Mouse (Mus musculus) heart, embryonic 14.5 days (tissue): ENCODE measurements around the gene Mnt. TPM values are rescaled to one million over a fixed set of nuclear protein-coding genes. Genes with fewer than 3 reads are reported as not detected.
A peak's percentile ranks its signal among the peaks of the same experiment; 100 is the strongest.

Experiments
- ATAC-seq: fragments of 200-750 bp; cut with Nextera tagmentation; 2 replicates; pipeline ENCODE4 v1.8.0; 2017; ENCODE audit warnings: low read depth, moderate TSS enrichment; ENCODE audit not compliant: insufficient number of reproducible peaks, insufficient read depth, low FRiP score
- H3K27ac ChIP-seq, 2 experiments: fragments of 200-500 bp in 1 of 2; fragments of 300-500 bp in 1 of 2; sonication (generic) in 1 of 2; replicated peaks in 1 of 2; 2 replicates each; pipeline ENCODE4 v1.5.1; 2012 to 2014; ENCODE audit warnings: low read depth in 2 of 2, low read length in 2 of 2, control low read depth in 1 of 2, mild to moderate bottlenecking in 1 of 2, mixed read lengths in 1 of 2; ENCODE audit not compliant: control insufficient read depth in 1 of 2, insufficient read depth in 1 of 2
- H3K27me3 ChIP-seq: fragments of 300-500 bp; sonication (generic); 2 replicates; pipeline ENCODE4 v1.6.1; 2014; ENCODE audit warnings: mild to moderate bottlenecking, low read length, control low read depth; ENCODE audit not compliant: control insufficient read depth, insufficient read depth
- H3K36me3 ChIP-seq: fragments of 300-500 bp; sonication (generic); 2 replicates; pipeline ENCODE4 v1.6.1; 2014; ENCODE audit warnings: mild to moderate bottlenecking, control low read depth, low read length, mixed read lengths; ENCODE audit not compliant: control insufficient read depth, insufficient read depth
- H3K4me1 ChIP-seq, 2 experiments: fragments of 200-500 bp in 1 of 2; fragments of 300-500 bp in 1 of 2; sonication (generic) in 1 of 2; 2 replicates each; pipeline ENCODE4 v1.6.1; 2012 to 2014; ENCODE audit warnings: low read length in 2 of 2, control low read depth in 1 of 2, mixed read lengths in 1 of 2; ENCODE audit not compliant: control insufficient read depth in 2 of 2, insufficient read depth in 2 of 2
- H3K4me2 ChIP-seq: fragments of 300-500 bp; sonication (generic); 2 replicates; pipeline ENCODE4 v1.6.1; 2014; ENCODE audit warnings: mild to moderate bottlenecking, low read length
- H3K4me3 ChIP-seq, 2 experiments: fragments of 200-500 bp in 1 of 2; fragments of 300-500 bp in 1 of 2; sonication (generic) in 1 of 2; 2 replicates each; pipeline ENCODE4 v1.5.1; 2012 to 2014; ENCODE audit warnings: low read length in 2 of 2, mild to moderate bottlenecking in 2 of 2, control low read depth in 1 of 2, low read depth in 1 of 2, moderate library complexity in 1 of 2; ENCODE audit not compliant: control insufficient read depth in 1 of 2, insufficient read depth in 1 of 2
- H3K9ac ChIP-seq: fragments of 300-500 bp; sonication (generic); 2 replicates; pipeline ENCODE4 v1.6.1; 2014; ENCODE audit warnings: mild to moderate bottlenecking, low read length
- H3K9me3 ChIP-seq: fragments of 300-500 bp; sonication (generic); 2 replicates; pipeline ENCODE4 v1.6.1; 2016; ENCODE audit warnings: low read length, control low read depth; ENCODE audit not compliant: control insufficient read depth
- WGBS: fragments of 180-500 bp; shearing (Covaris S2); extraction: QIAGEN DNeasy Blood & Tissue Kit; methylation state at CpG from one replicate; pipeline ENCODE4 v1.1.7; 2014; 5-methylcytosine and 5-hydroxymethylcytosine counted together
- polyA plus RNA-seq: library from polyadenylated mRNA; unstranded; fragments of >200 nt; fragmentation: Nextera tagmentation; extraction: Ambion mirVana; gene quantifications from 2 replicates; pipeline ENCODE4 v1.2.1, GENCODE M21; 2014

Gene Mnt
- polyA plus RNA-seq, 1 experiment from 2014 or later = 3.7 TPM

- H3K4me2 ChIP-seq = no peak overlapping the region
- H3K27me3 ChIP-seq = no peaks in the 10 kb centered on the region
- H3K4me3 ChIP-seq = no peak overlapping the region
- ATAC-seq = no peak
- peak overlapping the region in 1 of 2 experiments; percentile 2; a peak in 1 of 4 replicates for H3K27ac ChIP-seq
- H3K4me1 ChIP-seq = peaks cover 17 to 36% of the 10 kb centered on the region in 2 experiments
- H3K36me3 ChIP-seq = peaks cover 32% of the 10 kb centered on the region
- WGBS = 89% methylated on average over 22 of the region's 22 CpGs
- H3K9ac ChIP-seq = no peak overlapping the region
- peaks cover 3% of the 10 kb centered on the region; the same call in 1 of the 2 replicates for H3K9me3 ChIP-seq
Measured at GRCm38 (mm10) chr11:74842656-74843434, 12.1 kb downstream of the Mnt start.

DNA sequence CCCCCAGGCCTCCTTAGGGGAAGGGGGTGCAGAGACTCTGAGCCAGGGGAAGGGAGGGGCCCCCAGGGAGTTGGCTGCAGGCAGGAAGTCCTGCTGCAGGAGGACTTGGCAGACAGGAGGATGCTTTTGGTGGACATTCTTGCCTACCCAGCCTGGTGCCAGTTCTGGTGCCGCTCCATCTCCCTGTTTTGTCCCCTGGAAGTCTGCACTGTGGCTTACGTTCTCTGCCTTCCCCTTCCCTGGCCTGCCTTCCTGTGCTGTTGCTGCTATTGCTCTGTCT, 12.7 kb downstream of the Mnt start:
- H3K27ac ChIP-seq = peak overlapping the region in 1 of 2 experiments; percentile 2; a peak in 1 of 4 replicates
- no peaks in the 10 kb centered on the region for H3K27me3 ChIP-seq
- ATAC-seq = no peak
- H3K4me2 ChIP-seq = no peak overlapping the region
- WGBS = 61% methylated on average over 2 of the region's 2 CpGs
- H3K4me1 ChIP-seq = peaks cover 21 to 41% of the 10 kb centered on the region in 2 experiments
- H3K9me3 ChIP-seq = peaks cover 3% of the 10 kb centered on the region; the same call in 1 of the 2 replicates
- H3K9ac ChIP-seq = no peak overlapping the region
- no peak overlapping the region for H3K4me3 ChIP-seq
- H3K36me3 ChIP-seq = peaks cover 32% of the 10 kb centered on the region

DNA sequence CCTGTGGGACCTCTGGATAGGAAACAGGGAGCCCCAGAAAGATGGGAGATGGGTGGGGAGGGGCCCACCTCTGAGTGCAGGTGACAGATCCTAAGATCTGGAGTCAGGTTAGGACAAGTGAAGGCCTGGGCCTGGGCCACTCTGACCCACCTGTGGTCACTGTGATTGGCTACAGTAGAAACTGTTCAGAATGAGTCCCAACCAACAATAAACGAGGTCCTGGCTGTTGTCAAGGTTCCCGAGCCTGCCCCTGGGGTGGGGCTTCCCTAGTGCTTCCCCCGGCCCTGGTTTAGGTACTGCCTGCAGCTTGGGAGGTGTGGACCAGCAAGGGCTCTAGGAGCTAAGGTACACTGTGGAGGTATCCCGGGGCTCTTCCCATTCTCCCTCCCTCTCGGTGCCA, 13.0 kb downstream of the Mnt start:
- Histone ChIP-seq H3K27ac (0 out of 4 replicates have a peak overlapping the region, but pooled peaks of 1 of the 2 experiments have one; percentile 2), H3K9me3 (peaks cover 3% of the 10 kb centered on the region; the same call in 1 of the 2 replicates), H3K4me3 (no peak overlapping the region), H3K36me3 (peaks cover 32% of the 10 kb centered on the region), H3K27me3 (no peaks in the 10 kb centered on the region), H3K4me2 (no peak overlapping the region), H3K4me1 (peaks cover 25 to 44% of the 10 kb centered on the region in 2 experiments), H3K9ac (no peak overlapping the region)
- no peak for ATAC-seq
- WGBS = 76% methylated on average over 5 of the region's 5 CpGs

GRCm38 (mm10) chr11:74845784-74846183, 15.1 kb downstream of the Mnt start:
- H3K27ac ChIP-seq = no peak overlapping the region
- H3K4me3 ChIP-seq = no peak overlapping the region
- no peak for ATAC-seq
- peaks cover 35% of the 10 kb centered on the region for H3K36me3 ChIP-seq
- H3K4me2 ChIP-seq = no peak overlapping the region
- peaks cover 3% of the 10 kb centered on the region; the same call in 1 of the 2 replicates for H3K9me3 ChIP-seq
- H3K4me1 ChIP-seq = peaks cover 25 to 41% of the 10 kb centered on the region in 2 experiments
- H3K9ac ChIP-seq = no peak overlapping the region
- H3K27me3 ChIP-seq = no peaks in the 10 kb centered on the region
- 63% methylated on average over 3 of the region's 3 CpGs for WGBS

- peak overlapping the region; percentile 73 to 78 for H3K27ac ChIP-seq
- H3K27me3 ChIP-seq = no peaks in the 10 kb centered on the region
- H3K9me3 ChIP-seq = peaks cover 3% of the 10 kb centered on the region; the same call in 1 of the 2 replicates
- H3K36me3 ChIP-seq = peaks cover 29% of the 10 kb centered on the region
- no peak overlapping the region for H3K4me3 ChIP-seq
- peak; percentile 76 for ATAC-seq
- peak overlapping the region; percentile 4; the same call in 1 of the 2 replicates for H3K9ac ChIP-seq
- WGBS = 4% methylated on average over 13 of the region's 13 CpGs
- H3K4me2 ChIP-seq = peak overlapping the region; percentile 33
- H3K4me1 ChIP-seq = peaks cover 18 to 31% of the 10 kb centered on the region in 2 experiments
Measured at GRCm38 (mm10) chr11:74847919-74848521, 17.3 kb downstream of the Mnt start.

- 0 out of 2 replicates have a peak, but pooled peaks cover 20% of the 10 kb centered on the region for H3K36me3 ChIP-seq
- no peak overlapping the region for H3K9ac ChIP-seq
- no peak for ATAC-seq
- H3K9me3 ChIP-seq = no peaks in the 10 kb centered on the region
- H3K27me3 ChIP-seq = no peaks in the 10 kb centered on the region
- H3K27ac ChIP-seq = no peak overlapping the region
- 68% methylated on average over 14 of the region's 14 CpGs for WGBS
- H3K4me1 ChIP-seq = peaks cover 18 to 25% of the 10 kb centered on the region in 2 experiments
- no peak overlapping the region for H3K4me3 ChIP-seq
- H3K4me2 ChIP-seq = no peak overlapping the region
Measured at GRCm38 (mm10) chr11:74850998-74851661, 20.4 kb downstream of the Mnt start.

DNA sequence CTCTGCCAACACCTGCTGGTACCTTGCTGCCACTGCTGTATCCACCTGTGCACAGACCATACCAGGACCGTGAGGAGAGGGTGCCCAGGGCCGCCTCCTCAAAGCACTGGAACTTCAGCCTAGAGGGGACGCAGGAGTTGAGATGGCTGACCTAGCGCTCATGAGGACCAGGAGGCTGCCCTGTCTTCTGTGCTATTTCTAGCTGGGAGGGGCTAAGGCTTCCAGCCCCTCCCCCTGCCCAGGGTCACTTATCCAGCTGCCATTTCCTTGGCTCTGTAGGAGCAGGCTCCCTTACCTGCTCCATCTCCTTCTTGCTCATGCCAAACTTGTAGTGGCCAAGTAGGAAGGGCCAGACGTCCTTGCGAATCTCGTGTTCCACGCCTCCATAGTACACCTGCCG, 27.0 kb downstream of the Mnt start:
- Histone ChIP-seq H3K27ac (no peak overlapping the region), H3K9ac (no peak overlapping the region), H3K27me3 (no peaks in the 10 kb centered on the region), H3K36me3 (peaks cover 13% of the 10 kb centered on the region; the same call in 1 of the 2 replicates), H3K4me3 (no peak overlapping the region), H3K4me2 (no peak overlapping the region), H3K9me3 (no peaks in the 10 kb centered on the region), H3K4me1 (peaks cover 6 to 9% of the 10 kb centered on the region in 2 experiments; a peak in 3 of 4 replicates)
- WGBS = 74% methylated on average over 9 of the region's 9 CpGs
- ATAC-seq = no peak
